Mouse (Mus musculus): ENCODE results near the gene Slc1a7.

GRCm38 (mm10) chr4:107986386-107987168, 18.4 kb downstream of the Slc1a7 start:
- no peak for TF ChIP-seq POLR2A (IDR thresholded peaks at IDR 0.05; ENCODE audit: low read depth, low read length)
- no peak for TF ChIP-seq CTCF (conservative IDR thresholded peaks at IDR 0.05; ENCODE audit: insufficient read depth, insufficient read length, low read depth, low read length)
